Mouse (Mus musculus) midbrain, embryonic 14.5 days (tissue): ENCODE measurements around the gene Hist1h2bk. TPM values are rescaled to one million over a fixed set of nuclear protein-coding genes. Genes with fewer than 3 reads are reported as not detected.
A peak's percentile ranks its signal among the peaks of the same experiment; 100 is the strongest.

Source experiments
- ATAC-seq: fragments of 200-750 bp; cut with Nextera tagmentation; 2 replicates; pipeline ENCODE4 v1.8.0; 2017; ENCODE audit warnings: moderate number of reproducible peaks, moderate library complexity; ENCODE audit not compliant: low FRiP score, low TSS enrichment
- DNase-seq: peaks from one replicate; pipeline ENCODE4 v3.0.0-alpha.2; 2015
- H3K27ac ChIP-seq: fragments of 300-500 bp; sonication (generic); replicated peaks from 2 replicates; pipeline ENCODE4 v1.5.1; 2014; ENCODE audit warnings: mild to moderate bottlenecking, low read depth, low read length, moderate library complexity
- H3K27me3 ChIP-seq: fragments of 300-500 bp; sonication (generic); 2 replicates; pipeline ENCODE4 v1.6.1; 2014; ENCODE audit warnings: low read length, control low read depth, mixed read lengths; ENCODE audit not compliant: control insufficient read depth, insufficient read depth
- H3K36me3 ChIP-seq: fragments of 300-500 bp; sonication (generic); 2 replicates; pipeline ENCODE4 v1.6.1; 2014; ENCODE audit warnings: low read length, control low read depth; ENCODE audit not compliant: control insufficient read depth, insufficient read depth
- H3K4me1 ChIP-seq: fragments of 300-500 bp; sonication (generic); 2 replicates; pipeline ENCODE4 v1.6.1; 2014; ENCODE audit warnings: mild to moderate bottlenecking, antibody characterized with exemption, low read length, control low read depth; ENCODE audit not compliant: control insufficient read depth, insufficient read depth
- H3K4me2 ChIP-seq: fragments of 300-500 bp; sonication (generic); 2 replicates; pipeline ENCODE4 v1.6.1; 2014; ENCODE audit warnings: mild to moderate bottlenecking, low read length, moderate library complexity
- H3K4me3 ChIP-seq: fragments of 300-500 bp; sonication (generic); replicated peaks from 2 replicates; pipeline ENCODE4 v1.5.1; 2014; ENCODE audit warnings: low read depth, low read length
- H3K9ac ChIP-seq: fragments of 300-500 bp; sonication (generic); replicated peaks from 2 replicates; pipeline ENCODE4 v1.6.1; 2014; ENCODE audit warnings: mild to moderate bottlenecking, low read length, moderate library complexity
- H3K9me3 ChIP-seq: fragments of 300-500 bp; sonication (generic); 2 replicates; pipeline ENCODE4 v1.6.1; 2016; ENCODE audit warnings: low read length, control low read depth, mixed read lengths; ENCODE audit not compliant: control insufficient read depth
- WGBS: fragments of 180-500 bp; shearing (Covaris S2); extraction: QIAGEN DNeasy Blood & Tissue Kit; methylation state at CpG from one replicate; pipeline ENCODE4 v1.1.7; 2014; 5-methylcytosine and 5-hydroxymethylcytosine counted together
- polyA plus RNA-seq: library from polyadenylated mRNA; unstranded; fragments of >200 nt; fragmentation: Nextera tagmentation; extraction: Ambion mirVana; gene quantifications from 2 replicates; pipeline ENCODE4 v1.2.1, GENCODE M21; 2014

Hist1h2bk gene
- polyA plus RNA-seq, 1 experiment from 2014 or later = 1.1 TPM

DNA sequence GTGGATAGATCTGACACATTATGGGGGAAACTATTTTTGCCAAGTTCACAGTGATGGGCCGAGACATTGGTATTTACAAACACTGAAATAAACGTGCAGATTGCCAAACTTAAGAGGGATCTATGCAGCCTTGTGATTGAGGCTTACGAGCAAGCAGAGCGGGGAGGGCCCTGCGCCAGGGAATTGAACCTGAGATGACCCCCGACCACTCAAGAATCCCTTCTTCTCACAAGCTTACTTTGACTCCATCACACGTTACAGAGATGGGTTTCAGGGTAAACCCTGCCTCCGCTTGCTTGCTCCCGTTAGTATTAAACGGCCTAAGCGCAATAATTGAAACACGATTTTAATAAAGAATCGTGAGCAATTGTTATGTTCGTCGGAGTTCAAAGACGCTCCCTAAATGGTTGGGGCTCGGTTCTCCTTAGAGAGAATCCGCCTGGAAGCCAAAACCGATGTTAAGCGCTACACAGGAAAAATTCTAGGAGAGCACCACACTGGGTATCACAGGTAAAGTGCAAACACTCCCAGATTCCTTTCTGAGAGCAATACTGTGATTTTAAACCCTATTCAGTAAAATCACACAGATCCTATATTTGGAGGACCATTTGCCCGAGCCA lies 38.4 kb upstream of the Hist1h2bk start:
- H3K27me3 ChIP-seq = peaks cover 89% of the 10 kb centered on the region
- no peak overlapping the region; the same call in 1 of the 2 replicates for H3K4me3 ChIP-seq
- no peak overlapping the region for H3K9ac ChIP-seq
- DNase-seq (peak; percentile 40), ATAC-seq (no peak)
- WGBS = under 1% methylated on average over 21 of the region's 21 CpGs
- H3K36me3 ChIP-seq = no peaks in the 10 kb centered on the region
- 0 out of 2 replicates have a peak, but pooled peaks cover 3% of the 10 kb centered on the region for H3K4me1 ChIP-seq
- H3K9me3 ChIP-seq = no peaks in the 10 kb centered on the region
- no peak overlapping the region for H3K27ac ChIP-seq
- H3K4me2 ChIP-seq = peak overlapping the region; percentile 30

DNA sequence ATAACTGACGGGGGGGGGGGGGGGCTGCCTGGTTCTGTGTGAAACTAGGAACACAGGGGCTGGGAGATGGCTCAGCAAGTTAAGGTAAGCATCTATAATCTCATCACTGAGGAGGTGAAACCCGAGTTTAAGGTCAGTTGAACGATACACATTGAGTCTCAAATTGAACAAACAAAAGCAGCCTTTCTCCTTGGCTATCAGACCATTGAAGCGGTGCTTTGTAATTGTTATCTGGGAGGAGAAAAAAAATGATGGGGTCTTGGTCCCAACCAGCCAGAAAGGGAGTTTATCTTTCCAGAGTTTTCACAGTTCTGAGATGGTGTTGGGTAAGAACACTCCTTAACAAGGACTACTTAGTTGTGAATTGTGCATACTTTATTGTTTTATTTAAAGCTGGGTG lies 37.8 kb upstream of the Hist1h2bk start:
- Histone ChIP-seq H3K27me3 (peaks cover 92% of the 10 kb centered on the region), H3K36me3 (no peaks in the 10 kb centered on the region), H3K9ac (no peak overlapping the region), H3K9me3 (no peaks in the 10 kb centered on the region), H3K4me2 (no peak overlapping the region), H3K4me1 (0 out of 2 replicates have a peak, but pooled peaks cover 3% of the 10 kb centered on the region), H3K4me3 (no peak overlapping the region), H3K27ac (no peak overlapping the region)
- WGBS = 5% methylated on average over 4 of the region's 4 CpGs
- ATAC-seq (no peak), DNase-seq (no peak)

DNA sequence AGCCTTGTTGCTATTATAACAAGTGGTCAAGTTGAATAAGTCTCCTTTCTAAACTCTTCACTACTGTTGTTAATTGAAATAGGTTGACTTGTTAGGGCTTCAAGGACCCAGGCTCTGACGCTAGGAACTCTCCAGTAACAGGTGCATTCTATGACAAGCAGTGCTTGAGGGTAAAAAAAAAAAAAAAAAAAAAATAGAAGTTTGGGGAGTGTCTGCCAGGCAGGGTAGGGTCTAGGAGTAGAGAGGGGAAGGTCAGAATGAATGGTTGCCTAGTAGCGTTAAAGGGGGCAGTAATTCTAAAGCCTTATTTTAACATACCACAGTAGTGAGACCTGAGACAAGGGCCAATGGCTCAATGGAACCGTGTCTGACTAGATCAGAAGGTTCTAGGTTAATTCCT lies 37.3 kb upstream of the Hist1h2bk start:
- Histone ChIP-seq H3K9ac (no peak overlapping the region), H3K4me1 (0 out of 2 replicates have a peak, but pooled peaks cover 3% of the 10 kb centered on the region), H3K36me3 (no peaks in the 10 kb centered on the region), H3K27me3 (peaks cover 94% of the 10 kb centered on the region), H3K4me3 (no peak overlapping the region), H3K27ac (no peak overlapping the region), H3K9me3 (no peaks in the 10 kb centered on the region), H3K4me2 (no peak overlapping the region)
- DNase-seq (no peak), ATAC-seq (no peak)
- 21% methylated on average over 3 of the region's 3 CpGs for WGBS

DNA sequence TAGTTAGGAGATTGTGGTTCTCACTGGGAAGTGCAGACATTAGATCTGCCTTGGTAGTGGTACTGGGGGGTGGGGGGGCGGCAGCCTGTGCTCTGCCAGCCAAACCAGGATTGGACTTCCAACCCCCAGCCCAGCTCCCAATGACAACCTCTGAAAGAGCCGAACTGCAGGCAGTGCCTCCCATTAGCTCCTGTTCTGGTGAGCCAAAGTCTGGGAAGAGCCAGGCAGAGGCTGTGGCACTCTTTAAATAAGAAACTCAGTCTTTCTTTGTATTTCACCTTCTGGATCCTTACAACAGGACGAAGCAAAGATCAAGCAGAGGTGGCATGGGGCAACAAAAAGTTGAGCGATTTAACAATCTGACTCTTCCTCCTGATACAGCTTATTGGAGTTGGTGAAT lies 36.5 kb upstream of the Hist1h2bk start:
- Histone ChIP-seq H3K9ac (no peak overlapping the region), H3K4me1 (0 out of 2 replicates have a peak, but pooled peaks cover 3% of the 10 kb centered on the region), H3K4me2 (no peak overlapping the region), H3K4me3 (no peak overlapping the region), H3K9me3 (no peaks in the 10 kb centered on the region), H3K27me3 (peaks cover 97% of the 10 kb centered on the region), H3K27ac (no peak overlapping the region), H3K36me3 (no peaks in the 10 kb centered on the region)
- DNase-seq (no peak), ATAC-seq (no peak)
- WGBS = 30% methylated on average over 4 of the region's 4 CpGs

DNA sequence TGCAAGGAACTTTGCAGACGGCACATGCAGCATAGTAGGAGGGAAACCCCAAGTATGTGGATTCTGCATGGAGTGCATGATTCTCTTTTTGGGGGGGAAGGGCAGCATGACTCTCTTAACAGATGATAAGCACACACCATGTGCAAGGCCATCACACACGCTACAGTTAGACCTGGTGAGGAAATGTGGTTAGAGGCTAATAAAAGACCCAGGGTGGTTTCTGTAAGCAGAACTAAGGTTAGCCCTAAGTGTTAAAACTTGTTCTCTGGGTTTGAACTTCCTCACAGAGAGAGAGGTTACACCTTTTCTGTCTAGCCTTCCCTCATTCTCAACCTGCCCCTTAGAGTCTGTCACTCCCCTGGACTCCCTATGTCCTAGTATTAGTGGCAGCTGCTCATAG lies 34.3 kb upstream of the Hist1h2bk start:
- H3K4me3 ChIP-seq = no peak overlapping the region
- H3K27me3 ChIP-seq = peaks cover 99% of the 10 kb centered on the region
- ATAC-seq (no peak), DNase-seq (no peak)
- no peak overlapping the region for H3K4me2 ChIP-seq
- H3K36me3 ChIP-seq = no peaks in the 10 kb centered on the region
- H3K4me1 ChIP-seq = 0 out of 2 replicates have a peak, but pooled peaks cover 9% of the 10 kb centered on the region
- no peak overlapping the region for H3K27ac ChIP-seq
- 68% methylated on average over 2 of the region's 2 CpGs for WGBS
- H3K9ac ChIP-seq = no peak overlapping the region
- no peaks in the 10 kb centered on the region for H3K9me3 ChIP-seq

DNA sequence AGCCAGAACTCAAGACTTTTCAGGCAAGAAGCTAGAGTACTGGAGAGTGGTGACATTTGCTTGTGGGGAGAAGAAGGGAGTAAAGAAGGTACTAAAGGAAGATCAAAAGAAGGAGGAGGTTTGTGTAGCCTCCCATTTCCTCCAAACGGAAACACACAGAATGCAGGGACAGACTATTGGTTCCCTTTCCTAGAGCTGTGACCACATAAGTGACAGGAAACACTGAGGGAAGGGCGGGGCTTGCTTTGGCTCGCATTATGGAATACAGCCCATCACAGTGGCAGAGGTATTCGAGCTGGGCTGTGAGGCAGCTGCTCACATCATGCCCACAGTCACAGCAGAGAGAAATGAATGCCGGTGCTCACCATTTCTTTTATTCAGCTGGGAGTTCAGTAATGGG lies 33.8 kb upstream of the Hist1h2bk start:
- Histone ChIP-seq H3K9ac (no peak overlapping the region), H3K4me3 (no peak overlapping the region), H3K9me3 (no peaks in the 10 kb centered on the region), H3K27me3 (peaks cover 99% of the 10 kb centered on the region), H3K4me1 (peaks cover 14% of the 10 kb centered on the region; the same call in 1 of the 2 replicates), H3K27ac (no peak overlapping the region), H3K36me3 (no peaks in the 10 kb centered on the region), H3K4me2 (no peak overlapping the region)
- 34% methylated on average over 5 of the region's 5 CpGs for WGBS
- ATAC-seq (no peak), DNase-seq (no peak)

DNA sequence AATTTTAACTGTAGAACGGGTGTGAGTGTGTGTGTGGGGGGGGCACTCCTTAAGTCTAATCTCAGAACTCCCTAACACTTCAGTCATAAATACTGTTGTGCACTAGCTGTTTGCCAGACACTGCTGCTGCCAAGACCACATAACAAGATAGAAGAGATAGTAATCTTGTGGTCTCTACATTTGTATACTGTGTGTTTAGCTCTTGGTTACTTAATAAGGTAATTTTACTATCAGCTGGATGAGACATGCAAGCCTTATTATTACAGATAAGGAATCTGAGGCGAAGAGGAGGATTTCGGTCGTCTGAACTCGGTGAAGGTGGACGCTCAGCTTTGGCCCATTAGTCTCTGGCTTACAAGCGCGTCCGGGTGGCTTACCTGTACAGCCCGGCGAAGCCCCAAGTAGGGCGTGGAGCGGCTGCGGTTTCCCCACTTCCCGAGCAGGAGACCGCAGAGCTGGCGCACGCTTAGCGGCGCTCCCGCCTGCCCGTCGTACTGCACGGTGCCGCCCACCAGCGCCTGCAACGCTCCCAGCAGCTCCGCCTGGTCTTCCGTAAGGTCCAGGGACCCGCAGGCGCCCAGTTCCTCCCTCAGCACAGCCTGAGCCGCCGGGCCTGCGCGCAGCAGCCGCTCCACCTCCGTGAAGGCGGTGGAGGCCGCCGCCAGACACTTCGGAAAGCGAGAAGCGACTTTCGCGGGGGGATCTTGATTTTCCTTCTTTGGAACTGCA lies 29.9 kb upstream of the Hist1h2bk start:
- H3K9me3 ChIP-seq = no peaks in the 10 kb centered on the region
- peaks cover 100% of the 10 kb centered on the region for H3K27me3 ChIP-seq
- H3K36me3 ChIP-seq = no peaks in the 10 kb centered on the region
- peak overlapping the region; percentile 40; the same call in 1 of the 2 replicates for H3K9ac ChIP-seq
- peaks cover 15% of the 10 kb centered on the region; the same call in 1 of the 2 replicates for H3K4me1 ChIP-seq
- peak; percentile 67; the same call in 1 of the 2 replicates for ATAC-seq
- DNase-seq = peak; percentile 65
- under 1% methylated on average over 45 of the region's 45 CpGs for WGBS
- peak overlapping the region; percentile 73 for H3K4me2 ChIP-seq
- H3K4me3 ChIP-seq = peak overlapping the region; percentile 36
- no peak overlapping the region for H3K27ac ChIP-seq

DNA sequence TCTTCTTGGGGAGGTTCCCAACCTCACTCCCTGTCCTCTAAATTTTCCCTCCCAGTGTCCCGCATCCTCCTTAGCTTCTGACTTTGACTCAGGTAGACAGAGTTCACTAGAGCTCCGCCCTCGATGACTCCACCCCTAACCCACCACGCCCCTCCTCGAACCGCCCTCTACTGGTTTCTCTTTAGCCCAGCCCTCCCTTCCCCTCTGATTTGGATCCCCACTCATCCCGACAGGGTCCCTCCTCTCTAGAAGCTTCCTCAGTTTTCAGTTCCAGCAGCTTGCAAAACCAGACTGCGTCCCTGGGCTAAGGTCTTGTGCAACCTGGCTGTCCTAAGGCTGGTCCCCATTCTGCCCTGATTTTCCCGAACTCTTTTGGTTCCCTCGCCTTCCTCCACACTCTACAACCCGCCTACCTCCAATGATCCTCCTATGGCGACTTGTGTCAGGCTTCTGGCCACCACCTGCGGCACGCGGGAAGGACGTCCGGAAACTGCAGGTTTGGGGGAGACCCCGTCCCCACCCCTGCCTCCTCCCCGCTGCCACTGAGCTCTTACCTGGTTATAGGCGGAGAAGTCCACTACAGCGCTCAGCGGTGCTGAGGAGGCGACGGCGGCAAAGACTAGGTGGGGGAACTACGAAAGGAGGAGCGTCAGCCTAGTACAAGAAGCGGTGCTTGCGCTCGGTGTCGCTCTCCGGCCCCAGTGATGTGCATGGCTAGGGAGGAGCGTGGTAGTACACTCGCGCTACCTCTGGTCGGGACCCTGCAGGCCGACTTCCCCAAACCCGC lies 29.1 kb upstream of the Hist1h2bk start:
- Histone ChIP-seq H3K4me3 (peak overlapping the region; percentile 36), H3K4me1 (peaks cover 15% of the 10 kb centered on the region; the same call in 1 of the 2 replicates), H3K27ac (no peak overlapping the region), H3K4me2 (peak overlapping the region; percentile 73), H3K9ac (no peak overlapping the region; the same call in 1 of the 2 replicates), H3K9me3 (no peaks in the 10 kb centered on the region), H3K27me3 (peaks cover 97% of the 10 kb centered on the region), H3K36me3 (no peaks in the 10 kb centered on the region)
- DNase-seq (peak; percentile 52), ATAC-seq (peak; percentile 76)
- 0% methylated on average over 38 of the region's 38 CpGs for WGBS
